Comparison of ENCODE assay signal across 9 mouse cellular contexts in genomic region chr17:80165741-80166140, GRCm38 (mm10). TPM values are rescaled to one million over a fixed set of nuclear protein-coding genes. Genes with fewer than 3 reads are reported as not detected.
A peak's percentile ranks its signal among the peaks of the same experiment; 100 is the strongest.
DNase-seq lines count a peak whose midpoint lies in the region; ATAC-seq and TF ChIP-seq lines count a peak whose summit lies in the region.
"Had no signal": no experiment of that assay in that cellular context is flagged by ENCODE, and none has a peak within 500 bp of the region (broad histone marks: within the 10 kb centered on the region; RNA-seq: fewer than 3 reads in every experiment).

No protein-coding gene starts in this region.

- WGBS in heart, embryonic 11.5 days (ENCODE audit: insufficient replicate concordance), result 48% methylated on average over 6 of the region's 6 CpGs
- WGBS in olfactory bulb, adult 2 months, result 21% methylated on average over 6 of the region's 6 CpGs

- no peaks in the 10 kb centered on the region for H3K36me3 ChIP-seq in heart, embryonic 11.5 days (ENCODE audit: control insufficient read depth, insufficient read depth, low read length)

- H3K9me3 ChIP-seq in heart, embryonic 11.5 days (replicated peaks; ENCODE audit: control insufficient read depth, low read length), result no peaks in the 10 kb centered on the region

- TF ChIP-seq CTCF in brain, embryonic 14.5 days (IDR thresholded peaks at IDR 0.05; ENCODE audit: borderline replicate concordance, extremely low read depth, insufficient read depth, insufficient read length), result no peak
- TF ChIP-seq CTCF in olfactory bulb, adult 2 months (IDR thresholded peaks at IDR 0.05; ENCODE audit: insufficient read depth, low read depth, low read length), result no peak

- H3K9ac ChIP-seq in heart, embryonic 11.5 days (ENCODE audit: low read depth, low read length), result no peak overlapping the region

- H3K4me3 ChIP-seq in heart, embryonic 11.5 days (ENCODE audit: low read depth, low read length), result no peak overlapping the region
- no peak overlapping the region for H3K4me3 ChIP-seq in olfactory bulb, adult 2 months (ENCODE audit: insufficient read depth, low read depth, low read length)

- no peak overlapping the region for H3K27ac ChIP-seq in heart, embryonic 11.5 days (ENCODE audit: low read depth, low read length)
- peak overlapping the region; percentile 22 for H3K27ac ChIP-seq in olfactory bulb, adult 2 months (ENCODE audit: insufficient read depth, low read depth, low read length)

- TF ChIP-seq POLR2A in brain, embryonic 14.5 days (IDR thresholded peaks at IDR 0.05; ENCODE audit: borderline replicate concordance, extremely low read depth, insufficient read depth, insufficient read length, poor library complexity, severe bottlenecking), result no peak
- no peak for TF ChIP-seq POLR2A in olfactory bulb, adult 2 months (IDR thresholded peaks at IDR 0.05; ENCODE audit: insufficient read depth, low read depth, low read length)

- H3K4me2 ChIP-seq in heart, embryonic 11.5 days, result no peak overlapping the region

- peaks cover 20% of the 10 kb centered on the region; the same call in 1 of the 2 replicates for H3K4me1 ChIP-seq in heart, embryonic 11.5 days (ENCODE audit: control insufficient read depth, insufficient read depth, low read length)
- H3K4me1 ChIP-seq in olfactory bulb, adult 2 months (ENCODE audit: control insufficient read depth, insufficient read depth, low read length), result peaks cover 25% of the 10 kb centered on the region

- ATAC-seq in heart, embryonic 11.5 days (replicated peaks; ENCODE audit: insufficient number of reproducible peaks, low FRiP score, low TSS enrichment), result no peak

- no peaks in the 10 kb centered on the region for H3K27me3 ChIP-seq in heart, embryonic 11.5 days (ENCODE audit: control insufficient read depth, insufficient read depth, low read length)

- peak; percentile 98 for DNase-seq in heart, adult 11 months
- DNase-seq in brain, embryonic 14.5 days (ENCODE audit: low read depth), result peak; percentile 86
- peak; percentile 53 to 78 for DNase-seq in frontal cortex, postnatal 14 days (ENCODE audit: low spot score in 2 of 2)
- peak; percentile 58 for DNase-seq in layer of hippocampus, adult 9-10 months (ENCODE audit: low spot score)
- DNase-seq in thymus, postnatal 36 days, result no peak
- DNase-seq in spleen, postnatal 36 days (ENCODE audit: low spot score in 2 of 2), result no peak

RNA-seq across cellular contexts. Expression of gene Galm, which starts 38.5 kb away (rescaled TPM):
- polyA plus RNA-seq in heart, embryonic 11.5 days (2014; fragmentation: Nextera tagmentation; extraction: Ambion mirVana), result 7.5 and 9.4 TPM in 2 replicates
- 2.3 and 2.4 TPM in 2 replicates for polyA plus RNA-seq in brain, embryonic 14.5 days (2012; rRNA removed)
- not detected in 2 replicates for polyA plus RNA-seq in olfactory bulb, adult 2 months (2012; ENCODE audit: insufficient read depth, insufficient read length, low replicate concordance, missing spikeins)

RNA-seq across cellular contexts. Expression of gene Srsf7, which starts 41.4 kb away (rescaled TPM):
- polyA plus RNA-seq in heart, embryonic 11.5 days (2014; fragmentation: Nextera tagmentation; extraction: Ambion mirVana), result 383 and 398 TPM in 2 replicates
- polyA plus RNA-seq in brain, embryonic 14.5 days (2012; rRNA removed), result 326 and 421 TPM in 2 replicates
- polyA plus RNA-seq in olfactory bulb, adult 2 months (2012; ENCODE audit: insufficient read depth, insufficient read length, low replicate concordance, missing spikeins), result not detected in 2 replicates

RNA-seq across cellular contexts. Expression of gene Ttc39d, which starts 41.5 kb away (rescaled TPM):
- polyA plus RNA-seq in heart, embryonic 11.5 days (2014; fragmentation: Nextera tagmentation; extraction: Ambion mirVana), result 0.24 TPM in 1 of 2 replicates, not detected in the other
- polyA plus RNA-seq in brain, embryonic 14.5 days (2012; rRNA removed), result 0.05 and 0.08 TPM in 2 replicates
- not detected in 2 replicates for polyA plus RNA-seq in olfactory bulb, adult 2 months (2012; ENCODE audit: insufficient read depth, insufficient read length, low replicate concordance, missing spikeins)
- polyA plus RNA-seq: liver, embryonic 16.5 days had no signal

RNA-seq across cellular contexts. Expression of gene Gemin6, which starts 58.5 kb away (rescaled TPM):
- polyA plus RNA-seq in heart, embryonic 11.5 days (2014; fragmentation: Nextera tagmentation; extraction: Ambion mirVana), result 32.0 and 35.1 TPM in 2 replicates
- 9.7 and 12.5 TPM in 2 replicates for polyA plus RNA-seq in brain, embryonic 14.5 days (2012; rRNA removed)
- polyA plus RNA-seq in olfactory bulb, adult 2 months (2012; ENCODE audit: insufficient read depth, insufficient read length, low replicate concordance, missing spikeins), result not detected in 2 replicates

Comparison
In these comparisons a context has a peak if more than half of its experiments do, and no peak if none do; other contexts are left out.
1. DNase-seq: peak in heart, adult 11 months (single experiment), brain, embryonic 14.5 days (single experiment), frontal cortex, postnatal 14 days (2 of 2) and layer of hippocampus, adult 9-10 months (single experiment); none in thymus, postnatal 36 days (0 of 2) and spleen, postnatal 36 days (0 of 2).